Mouse (Mus musculus): ENCODE measurements around the gene Foxn3. TPM values are rescaled to one million over a fixed set of nuclear protein-coding genes. Genes with fewer than 3 reads are reported as not detected.

Foxn3 gene
- 43.1 and 56.5 TPM in 2 replicates for polyA plus RNA-seq (2015; fragmentation: Nextera tagmentation; extraction: Ambion mirVana)

DNA sequence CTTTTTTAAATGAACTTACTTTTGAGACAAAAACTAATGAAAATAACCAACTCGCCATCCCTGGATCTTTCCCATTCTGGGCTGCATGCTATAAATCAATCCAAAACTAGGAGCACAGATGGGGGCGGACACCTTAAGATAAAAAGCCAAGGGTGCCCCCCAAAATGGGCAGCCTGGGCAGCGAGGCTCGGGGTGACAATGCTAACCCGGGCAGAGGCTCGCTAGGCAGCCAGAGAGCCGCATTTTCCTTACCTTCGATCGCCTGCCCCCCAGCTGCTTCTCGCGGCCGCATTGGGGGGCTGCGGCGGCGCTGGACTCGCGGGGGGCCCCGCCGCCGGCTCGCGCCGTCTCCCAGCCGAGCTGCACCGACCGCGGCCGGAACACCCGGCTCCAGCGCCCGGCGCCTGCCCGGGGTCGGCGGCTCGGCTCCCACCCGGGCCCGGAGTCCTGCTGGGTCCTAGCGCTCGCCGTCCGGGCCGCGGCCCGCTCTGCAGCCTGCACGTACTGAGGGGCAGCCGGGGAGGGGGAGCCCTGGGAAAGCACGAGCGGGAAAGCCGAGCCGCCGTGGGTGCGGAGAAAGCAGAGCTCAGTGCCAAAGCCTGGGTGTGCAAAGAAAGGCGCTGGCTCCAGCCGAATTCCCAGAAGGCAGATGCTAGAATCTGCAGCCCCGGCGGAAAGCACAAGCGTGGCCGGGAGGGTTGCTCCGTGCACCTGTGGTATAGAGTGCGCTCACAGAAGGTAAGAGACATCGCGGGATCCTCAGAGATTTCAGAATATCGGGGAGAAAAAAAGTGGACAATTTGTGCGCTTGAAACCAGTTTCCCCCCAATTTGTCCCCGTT lies at the start of gene Foxn3:
TSS of gene Foxn3 (minus strand) at position 364 of the 841 bp plus-strand sequence.

